Comparison of ENCODE assay signal across 8 mouse cellular contexts in genomic region chr7:75848115-75848775, GRCm38 (mm10). TPM values are rescaled to one million over a fixed set of nuclear protein-coding genes. Genes with fewer than 3 reads are reported as not detected.
DNase-seq lines count a peak whose midpoint lies in the region; ATAC-seq lines count a peak whose summit lies in the region.

Klhl25 (plus strand) TSS chr7:75848310.

- peak; percentile 96 for ATAC-seq in megakaryocyte progenitor cell, adult 5-6 weeks (replicated peaks; ENCODE audit: poor library complexity)

- peak; percentile 93 for DNase-seq in adipocyte (ENCODE audit: low spot score)
- DNase-seq in embryo, embryonic 10 days (ENCODE audit: low spot score) = peak; percentile 99
- peak; percentile 93 for DNase-seq in gastrocnemius, postnatal 10 days
- DNase-seq in induced T-regulatory cell, adult 2 months (ENCODE audit: low read depth) = peak; percentile 97
- DNase-seq in left cerebral cortex, adult 9 months (ENCODE audit: low spot score in 2 of 2) = peak; percentile 87 to 98
- peak; percentile 93 for DNase-seq in right cerebral cortex, postnatal 14 days
- DNase-seq in urinary bladder, postnatal 36 days (ENCODE audit: low spot score in 2 of 2) = peak; percentile 98

RNA-seq across cellular contexts. Expression of gene Klhl25, which starts in this region (rescaled TPM):
- 1 to 10 TPM; 3.5 to 5.0 TPM for total RNA-seq in gastrocnemius, postnatal 10 days (2021)
- 4.0 and 5.4 TPM in 2 replicates for total RNA-seq in megakaryocyte progenitor cell, adult 5-6 weeks (2015)
- total RNA-seq in megakaryocyte progenitor cell, adult 5-6 weeks (2017) = 8.7 and 9.0 TPM in 2 replicates

Comparison
In these comparisons a context has a peak if more than half of its experiments do, and no peak if none do; other contexts are left out.
1. Peak in every context shown above with its lines: DNase-seq and ATAC-seq.